Comparison of ENCODE assay signal across 9 mouse cellular contexts in the genomic region with DNA sequence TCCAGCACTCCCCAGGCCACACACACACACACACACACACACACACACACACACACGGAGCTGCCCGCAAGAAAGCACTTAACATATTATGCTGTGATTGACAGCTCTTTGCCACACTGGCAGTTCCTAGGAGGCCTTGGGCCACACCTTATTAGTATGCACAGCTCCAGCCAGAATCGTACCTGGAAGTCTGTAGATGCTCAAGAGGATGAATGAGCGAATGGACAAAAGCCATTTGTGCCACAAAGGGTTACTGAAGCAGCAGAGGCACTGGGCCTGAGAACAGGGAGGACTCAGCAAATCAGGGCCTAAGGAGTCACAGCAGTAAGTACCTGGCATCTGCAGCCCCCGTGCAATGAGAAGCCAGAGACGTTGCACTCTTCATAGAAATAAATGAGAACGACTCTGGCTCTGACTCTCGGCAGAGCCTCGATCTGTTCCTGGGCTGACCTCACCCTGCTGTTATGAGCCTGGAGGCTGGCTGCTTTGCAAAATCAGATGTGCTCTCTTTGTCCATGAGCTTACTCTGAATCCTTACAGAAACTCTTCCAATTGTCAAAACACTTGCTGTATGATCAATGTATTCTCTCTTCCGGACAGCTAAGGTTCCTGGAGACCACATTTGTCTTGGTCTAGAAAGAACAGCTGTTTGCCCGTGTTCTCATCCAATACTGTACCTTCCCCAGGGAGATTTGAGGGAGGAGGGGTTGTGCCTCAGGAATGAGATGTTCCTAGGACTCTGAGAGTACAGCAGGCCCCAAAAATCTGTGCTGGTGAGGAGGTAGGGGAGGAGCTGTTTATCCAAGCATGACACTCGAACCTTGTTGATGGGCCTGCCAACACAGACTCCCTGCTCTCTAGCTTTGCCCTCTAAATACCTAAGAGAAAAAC. TPM values are rescaled to one million over a fixed set of nuclear protein-coding genes. Genes with fewer than 3 reads are reported as not detected.
A peak's percentile ranks its signal among the peaks of the same experiment; 100 is the strongest.
DNase-seq lines count a peak whose midpoint lies in the region; ATAC-seq and TF ChIP-seq lines count a peak whose summit lies in the region.
"Had no signal": no experiment of that assay in that cellular context is flagged by ENCODE, and none has a peak within 500 bp of the region (broad histone marks: within the 10 kb centered on the region; RNA-seq: fewer than 3 reads in every experiment).

No protein-coding gene starts in this region.

- no peaks in the 10 kb centered on the region for H3K9me3 ChIP-seq in heart, postnatal 0 days (replicated peaks; ENCODE audit: control insufficient read depth, low read length)
- H3K9me3 ChIP-seq in midbrain, embryonic 14.5 days (ENCODE audit: control insufficient read depth, low read length) = no peaks in the 10 kb centered on the region

- no peak for TF ChIP-seq CTCF in heart, postnatal 0 days (IDR thresholded peaks at IDR 0.05; ENCODE audit: low read depth)

- peak overlapping the region; percentile 3; the same call in 1 of the 2 replicates for H3K4me3 ChIP-seq in heart, postnatal 0 days (ENCODE audit: low read depth, low read length)
- H3K4me3 ChIP-seq in midbrain, embryonic 14.5 days (replicated peaks; ENCODE audit: low read depth, low read length) = no peak overlapping the region

- TF ChIP-seq EP300 in heart, postnatal 0 days (IDR thresholded peaks at IDR 0.05; ENCODE audit: low read depth) = no peak

- H3K27ac ChIP-seq in heart, postnatal 0 days (ENCODE audit: low read depth) = peak overlapping the region; percentile 17; the same call in 1 of the 2 replicates
- no peak overlapping the region for H3K27ac ChIP-seq in midbrain, embryonic 14.5 days (replicated peaks; ENCODE audit: low read depth, low read length)
- H3K27ac ChIP-seq: macrophage had no signal

- 43% methylated on average over 12 of the region's 12 CpGs for WGBS in heart, postnatal 0 days
- WGBS in midbrain, embryonic 14.5 days = 44% methylated on average over 12 of the region's 12 CpGs

- no peak for ATAC-seq in heart, postnatal 0 days (ENCODE audit: insufficient read depth, low read depth)
- ATAC-seq in midbrain, embryonic 14.5 days (ENCODE audit: low FRiP score, low TSS enrichment) = 0 out of 2 replicates have a peak, but pooled peaks have one; percentile 38

- H3K4me2 ChIP-seq in heart, postnatal 0 days (ENCODE audit: low read depth, low read length) = peak overlapping the region; percentile 28
- peak overlapping the region; percentile 7; the same call in 1 of the 2 replicates for H3K4me2 ChIP-seq in midbrain, embryonic 14.5 days (ENCODE audit: low read length)

- no peaks in the 10 kb centered on the region for H3K36me3 ChIP-seq in heart, postnatal 0 days (replicated peaks; ENCODE audit: control insufficient read depth, insufficient read depth, low read length)
- no peaks in the 10 kb centered on the region for H3K36me3 ChIP-seq in midbrain, embryonic 14.5 days (ENCODE audit: control insufficient read depth, insufficient read depth, low read length)

- intact Hi-C loops in heart, postnatal 36 days (cut with DNase I) = no loop called here

- peaks cover 29% of the 10 kb centered on the region for H3K4me1 ChIP-seq in heart, postnatal 0 days (ENCODE audit: control insufficient read depth, insufficient read depth)
- peaks cover 11% of the 10 kb centered on the region; the same call in 1 of the 2 replicates for H3K4me1 ChIP-seq in midbrain, embryonic 14.5 days (ENCODE audit: control insufficient read depth, insufficient read depth, low read length)

- no peak overlapping the region for H3K9ac ChIP-seq in heart, postnatal 0 days (replicated peaks; ENCODE audit: low read depth, low read length)
- no peak overlapping the region for H3K9ac ChIP-seq in midbrain, embryonic 14.5 days (replicated peaks; ENCODE audit: low read length)

- DNase-seq in heart, adult 11 months = peak; percentile 94
- DNase-seq in heart, postnatal 36 days = no peak
- peak; percentile 42 for DNase-seq in brain, adult 2 months (ENCODE audit: low read depth, low spot score)
- DNase-seq in heart, postnatal 0 days (ENCODE audit: low spot score) = no peak
- peak; percentile 50 for DNase-seq in midbrain, embryonic 14.5 days
- DNase-seq in thymus, postnatal 4 days = no peak
- DNase-seq in adrenal gland, postnatal 25 days = no peak
- no peak for DNase-seq in cerebellum, postnatal 4 days (ENCODE audit: low spot score in 2 of 2)

- H3K27me3 ChIP-seq in heart, postnatal 0 days (ENCODE audit: control insufficient read depth, insufficient read depth, low read length) = peaks cover 8% of the 10 kb centered on the region; the same call in 1 of the 2 replicates
- H3K27me3 ChIP-seq in midbrain, embryonic 14.5 days (ENCODE audit: control insufficient read depth, insufficient read depth, low read length) = peaks cover 16% of the 10 kb centered on the region

RNA-seq across cellular contexts. Expression of a gene that starts 3.5 kb away (rescaled TPM):
- 1 to 10 TPM; 5.5 to 7.0 TPM for total RNA-seq in heart, postnatal 36 days (2021)
- 4.3 and 8.4 TPM in 2 replicates for total RNA-seq in heart, postnatal 0 days (2014; rRNA removed; ENCODE audit: low replicate concordance)
- polyA plus RNA-seq in heart, postnatal 0 days (2015; fragmentation: Nextera tagmentation; extraction: Ambion mirVana) = 2.1 and 3.1 TPM in 2 replicates
- 3.1 and 3.8 TPM in 2 replicates for polyA plus RNA-seq in midbrain, embryonic 14.5 days (2014; fragmentation: Nextera tagmentation; extraction: Ambion mirVana)
- total RNA-seq in adrenal gland, postnatal 25 days (2021) = 4.6 and 5.7 TPM in 2 replicates

RNA-seq across cellular contexts. Expression of a gene that starts 23.7 kb away (rescaled TPM):
- total RNA-seq in heart, postnatal 36 days (2021) = 1 to 10 TPM; 3.2 to 4.0 TPM
- 15.6 and 24.3 TPM in 2 replicates for total RNA-seq in heart, postnatal 0 days (2014; rRNA removed; ENCODE audit: low replicate concordance)
- 9.2 and 11.6 TPM in 2 replicates for polyA plus RNA-seq in heart, postnatal 0 days (2015; fragmentation: Nextera tagmentation; extraction: Ambion mirVana)
- polyA plus RNA-seq in midbrain, embryonic 14.5 days (2014; fragmentation: Nextera tagmentation; extraction: Ambion mirVana) = 1.1 and 1.7 TPM in 2 replicates
- total RNA-seq in adrenal gland, postnatal 25 days (2021) = 0.43 TPM in 1 of 2 replicates, not detected in the other
- polyA plus RNA-seq: macrophage had no signal

Comparison
In these comparisons a context has a peak if more than half of its experiments do, and no peak if none do; other contexts are left out.
1. DNase-seq: peak in heart, adult 11 months (single experiment), brain, adult 2 months (single experiment) and midbrain, embryonic 14.5 days (single experiment); none in heart, postnatal 36 days (0 of 2), heart, postnatal 0 days (single experiment), thymus, postnatal 4 days (single experiment), adrenal gland, postnatal 25 days (single experiment) and cerebellum, postnatal 4 days (0 of 2).